Comparison of ENCODE assay signal across 12 mouse cellular contexts in the genomic region with DNA sequence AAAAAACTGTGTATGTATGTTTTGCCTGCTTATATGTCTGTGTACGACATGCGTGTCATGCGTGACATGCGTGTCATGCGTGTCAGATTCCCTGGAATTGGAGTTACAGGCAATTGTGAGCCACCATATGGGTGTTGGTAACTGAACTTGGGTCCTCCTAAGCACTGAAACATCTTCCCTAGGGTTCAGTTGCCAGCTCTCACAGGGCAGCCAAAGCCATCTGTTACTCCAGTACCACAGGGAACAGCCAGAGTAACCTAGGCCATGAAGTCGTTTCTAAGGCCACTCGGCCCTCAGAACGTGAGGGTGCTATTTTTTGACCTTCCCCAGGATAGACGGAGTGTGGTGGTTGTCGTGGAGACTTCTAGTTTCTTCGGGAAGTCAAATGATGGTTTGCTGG. TPM values are rescaled to one million over a fixed set of nuclear protein-coding genes. Genes with fewer than 3 reads are reported as not detected.
"Had no signal": no experiment of that assay in that cellular context is flagged by ENCODE, and none has a peak within 500 bp of the region (broad histone marks: within the 10 kb centered on the region; RNA-seq: fewer than 3 reads in every experiment).

No protein-coding gene starts in this region.

- H3K27me3 ChIP-seq: liver, embryonic 15.5 days; neural tube, embryonic 12.5 days had no signal

- H3K4me2 ChIP-seq: kidney, embryonic 15.5 days; liver, embryonic 11.5 days; liver, embryonic 15.5 days; neural tube, embryonic 12.5 days had no signal

- H3K9me3 ChIP-seq: kidney, embryonic 15.5 days; limb, embryonic 10.5 days; liver, embryonic 15.5 days; neural tube, embryonic 12.5 days had no signal

- H3K4me3 ChIP-seq: kidney, embryonic 15.5 days; left cerebral cortex, adult 2 months; limb, embryonic 10.5 days; liver, embryonic 15.5 days; neural tube, embryonic 12.5 days had no signal

- H3K36me3 ChIP-seq: kidney, embryonic 15.5 days; limb, embryonic 10.5 days; liver, embryonic 15.5 days; neural tube, embryonic 12.5 days had no signal

- DNase-seq: kidney, postnatal 14 days; lung, adult 2 months; lung, postnatal 36 days; thymus, postnatal 4 days had no signal

- H3K9ac ChIP-seq: kidney, embryonic 15.5 days; liver, embryonic 15.5 days; neural tube, embryonic 12.5 days had no signal

- H3K4me1 ChIP-seq: kidney, embryonic 15.5 days; limb, embryonic 10.5 days; liver, embryonic 15.5 days had no signal

- H3K27ac ChIP-seq: kidney, embryonic 15.5 days; left cerebral cortex, adult 2 months; limb, embryonic 10.5 days; liver, embryonic 15.5 days; neural tube, embryonic 12.5 days; stomach, postnatal 0 days had no signal

- ATAC-seq: lung, postnatal 0 days had no signal

RNA-seq across cellular contexts. Expression of a gene that starts 32.2 kb away (rescaled TPM):
- polyA plus RNA-seq: kidney, embryonic 15.5 days had no signal
